Mouse (Mus musculus): ENCODE measurements around the gene Mettl5. TPM values are rescaled to one million over a fixed set of nuclear protein-coding genes. Genes with fewer than 3 reads are reported as not detected.
"Not testable (repeated sequence)": the region's sequence is repeated elsewhere in the genome, so short reads cannot be mapped to it uniquely, and the experiment has no call there.

Gene Mettl5
- polyA plus RNA-seq (2014; fragmentation: Nextera tagmentation; extraction: Ambion mirVana), result 41.6 and 41.7 TPM in 2 replicates

GRCm38 (mm10) chr2:69885451-69886305 is at the start of gene Mettl5:
Gene Mettl5, minus strand, starts transcription at chr2:69885615.
- no peaks in the 10 kb centered on the region for H3K27me3 ChIP-seq (ENCODE audit: control insufficient read depth, insufficient read depth, low read length)
- peak within 1 kb of the TSS; percentile 73 for H3K4me2 ChIP-seq (replicated peaks; ENCODE audit: low read depth, low read length)
- H3K9me3 ChIP-seq (ENCODE audit: control insufficient read depth, low read length), result no peaks in the 10 kb centered on the region
- H3K9ac ChIP-seq (ENCODE audit: low read depth, low read length), result peak within 1 kb of the TSS; percentile 87
- peak within 1 kb of the TSS; percentile 57 for H3K4me3 ChIP-seq (ENCODE audit: low read depth, low read length)
- H3K4me1 ChIP-seq (replicated peaks; ENCODE audit: control insufficient read depth, insufficient read depth, low read length), result no peaks in the 10 kb centered on the region
- peak; percentile 92 for ATAC-seq (ENCODE audit: low FRiP score)
- WGBS, result 2% methylated on average over 45 of the region's 45 CpGs
- no peak within 1 kb of the TSS for H3K27ac ChIP-seq (ENCODE audit: low read depth, low read length)
- DNase-seq (ENCODE audit: low spot score), result peak; percentile 90
- H3K36me3 ChIP-seq (ENCODE audit: control insufficient read depth, insufficient read depth, low read length), result no peaks in the 10 kb centered on the region

DNA sequence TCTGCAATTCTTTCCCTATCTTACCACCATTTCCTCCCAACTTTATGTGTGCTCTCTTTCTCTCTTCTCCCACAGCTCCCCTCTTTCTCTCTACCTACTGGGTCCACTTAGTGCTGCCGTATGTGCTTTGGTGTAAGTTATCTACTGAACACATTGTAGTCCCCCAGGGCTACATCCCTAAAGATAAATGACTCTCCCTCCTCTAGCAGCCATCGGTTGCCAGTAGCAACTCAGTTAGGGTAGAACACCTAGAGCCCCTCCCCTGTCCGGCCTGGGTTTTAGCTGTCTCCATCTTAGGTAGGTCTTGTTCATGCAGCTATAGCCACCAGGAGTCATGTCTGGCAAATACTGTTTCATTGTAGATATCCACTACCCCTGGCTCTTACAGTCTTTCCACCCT is 39.5 kb upstream of the Mettl5 start:
- Histone ChIP-seq H3K4me2 (replicated peaks; ENCODE audit: low read depth, low read length) (no peak overlapping the region), H3K27ac (ENCODE audit: low read depth, low read length) (no peak overlapping the region), H3K27me3 (ENCODE audit: control insufficient read depth, insufficient read depth, low read length) (no peaks in the 10 kb centered on the region), H3K36me3 (ENCODE audit: control insufficient read depth, insufficient read depth, low read length) (no peaks in the 10 kb centered on the region), H3K9ac (ENCODE audit: low read depth, low read length) (no peak overlapping the region), H3K9me3 (ENCODE audit: control insufficient read depth, low read length) (no peaks in the 10 kb centered on the region), H3K4me3 (ENCODE audit: low read depth, low read length) (no peak overlapping the region), H3K4me1 (replicated peaks; ENCODE audit: control insufficient read depth, insufficient read depth, low read length) (no peaks in the 10 kb centered on the region)
- DNase-seq (ENCODE audit: low spot score), result no peak
- WGBS, result 86% methylated on average over 3 of the region's 3 CpGs
- no peak for ATAC-seq (ENCODE audit: low FRiP score)

DNA sequence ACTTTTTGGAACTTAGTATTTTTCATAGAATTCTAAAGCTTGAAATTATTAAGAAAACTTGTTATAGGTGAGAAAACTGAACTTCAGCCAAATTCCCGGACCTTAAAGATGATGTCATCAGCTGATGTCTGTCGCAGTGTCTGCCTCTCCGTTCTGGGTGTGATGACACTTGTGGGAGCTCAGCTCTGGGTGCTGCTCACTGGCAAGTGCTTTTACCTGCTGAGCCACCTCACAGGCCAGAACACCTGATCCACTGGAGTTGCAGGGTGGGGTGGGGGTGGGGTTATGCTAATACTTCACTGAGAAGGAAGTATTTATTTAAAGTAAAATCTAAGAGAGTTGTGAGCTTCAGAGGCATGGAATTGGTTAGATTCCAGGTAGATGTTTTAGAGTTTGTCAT is 31.9 kb upstream of the Mettl5 start:
- H3K9me3 ChIP-seq (ENCODE audit: control insufficient read depth, low read length), result no peaks in the 10 kb centered on the region
- H3K9ac ChIP-seq (ENCODE audit: low read depth, low read length), result no peak overlapping the region
- H3K4me1 ChIP-seq (replicated peaks; ENCODE audit: control insufficient read depth, insufficient read depth, low read length), result no peaks in the 10 kb centered on the region
- no peaks in the 10 kb centered on the region for H3K36me3 ChIP-seq (ENCODE audit: control insufficient read depth, insufficient read depth, low read length)
- no peak overlapping the region for H3K27ac ChIP-seq (ENCODE audit: low read depth, low read length)
- H3K27me3 ChIP-seq (ENCODE audit: control insufficient read depth, insufficient read depth, low read length), result no peaks in the 10 kb centered on the region
- no peak overlapping the region for H3K4me3 ChIP-seq (ENCODE audit: low read depth, low read length)
- no peak for DNase-seq (ENCODE audit: low spot score)
- H3K4me2 ChIP-seq (replicated peaks; ENCODE audit: low read depth, low read length), result no peak overlapping the region
- WGBS, result 100% methylated on average over 3 of the region's 3 CpGs
- ATAC-seq (ENCODE audit: low FRiP score), result no peak

GRCm38 (mm10) chr2:69912801-69913200 is 27.4 kb upstream of the Mettl5 start:
- no peak overlapping the region for H3K9ac ChIP-seq (ENCODE audit: low read depth, low read length)
- no peak overlapping the region for H3K4me2 ChIP-seq (replicated peaks; ENCODE audit: low read depth, low read length)
- no peak overlapping the region for H3K4me3 ChIP-seq (ENCODE audit: low read depth, low read length)
- no peaks in the 10 kb centered on the region for H3K27me3 ChIP-seq (ENCODE audit: control insufficient read depth, insufficient read depth, low read length)
- H3K27ac ChIP-seq (ENCODE audit: low read depth, low read length), result no peak overlapping the region
- H3K4me1 ChIP-seq (replicated peaks; ENCODE audit: control insufficient read depth, insufficient read depth, low read length), result no peaks in the 10 kb centered on the region
- no peaks in the 10 kb centered on the region for H3K9me3 ChIP-seq (ENCODE audit: control insufficient read depth, low read length)
- DNase-seq (ENCODE audit: low spot score) (no peak), ATAC-seq (ENCODE audit: low FRiP score) (no peak)
- no peaks in the 10 kb centered on the region for H3K36me3 ChIP-seq (ENCODE audit: control insufficient read depth, insufficient read depth, low read length)
- WGBS, result 41% methylated on average over 2 of the region's 2 CpGs

GRCm38 (mm10) chr2:69907394-69907793 is 22.0 kb upstream of the Mettl5 start:
- 80% methylated on average over 4 of the region's 4 CpGs for WGBS
- DNase-seq (ENCODE audit: low spot score); H3K4me2 ChIP-seq (replicated peaks; ENCODE audit: low read depth, low read length); ATAC-seq (ENCODE audit: low FRiP score); H3K4me3 ChIP-seq (ENCODE audit: low read depth, low read length); H3K9me3 ChIP-seq (ENCODE audit: control insufficient read depth, low read length); H3K27me3 ChIP-seq (ENCODE audit: control insufficient read depth, insufficient read depth, low read length); H3K36me3 ChIP-seq (ENCODE audit: control insufficient read depth, insufficient read depth, low read length); H3K4me1 ChIP-seq (replicated peaks; ENCODE audit: control insufficient read depth, insufficient read depth, low read length); H3K27ac ChIP-seq (ENCODE audit: low read depth, low read length); H3K9ac ChIP-seq (ENCODE audit: low read depth, low read length): not testable (repeated sequence)

GRCm38 (mm10) chr2:69903541-69903940 is 18.1 kb upstream of the Mettl5 start:
- Histone ChIP-seq H3K27ac (ENCODE audit: low read depth, low read length) (no peak overlapping the region), H3K4me2 (replicated peaks; ENCODE audit: low read depth, low read length) (no peak overlapping the region), H3K36me3 (ENCODE audit: control insufficient read depth, insufficient read depth, low read length) (no peaks in the 10 kb centered on the region), H3K9me3 (ENCODE audit: control insufficient read depth, low read length) (no peaks in the 10 kb centered on the region), H3K27me3 (ENCODE audit: control insufficient read depth, insufficient read depth, low read length) (no peaks in the 10 kb centered on the region), H3K4me3 (ENCODE audit: low read depth, low read length) (no peak overlapping the region), H3K9ac (ENCODE audit: low read depth, low read length) (no peak overlapping the region), H3K4me1 (replicated peaks; ENCODE audit: control insufficient read depth, insufficient read depth, low read length) (peaks cover 2% of the 10 kb centered on the region; the same call in 1 of the 2 replicates)
- WGBS, result 94% methylated on average over 3 of the region's 3 CpGs
- no peak for ATAC-seq (ENCODE audit: low FRiP score)
- no peak for DNase-seq (ENCODE audit: low spot score)

GRCm38 (mm10) chr2:69897618-69898575 is 12.5 kb upstream of the Mettl5 start:
- Histone ChIP-seq H3K4me3 (ENCODE audit: low read depth, low read length) (peak overlapping the region; percentile 87), H3K36me3 (ENCODE audit: control insufficient read depth, insufficient read depth, low read length) (no peaks in the 10 kb centered on the region), H3K4me1 (replicated peaks; ENCODE audit: control insufficient read depth, insufficient read depth, low read length) (peaks cover 2% of the 10 kb centered on the region; the same call in 1 of the 2 replicates), H3K27ac (ENCODE audit: low read depth, low read length) (peak overlapping the region; percentile 87), H3K4me2 (replicated peaks; ENCODE audit: low read depth, low read length) (peak overlapping the region; percentile 88), H3K9ac (ENCODE audit: low read depth, low read length) (peak overlapping the region; percentile 94), H3K9me3 (ENCODE audit: control insufficient read depth, low read length) (no peaks in the 10 kb centered on the region), H3K27me3 (ENCODE audit: control insufficient read depth, insufficient read depth, low read length) (no peaks in the 10 kb centered on the region)
- under 1% methylated on average over 55 of the region's 55 CpGs for WGBS
- DNase-seq (ENCODE audit: low spot score) (peak; percentile 66), ATAC-seq (ENCODE audit: low FRiP score) (peak; percentile 71)

DNA sequence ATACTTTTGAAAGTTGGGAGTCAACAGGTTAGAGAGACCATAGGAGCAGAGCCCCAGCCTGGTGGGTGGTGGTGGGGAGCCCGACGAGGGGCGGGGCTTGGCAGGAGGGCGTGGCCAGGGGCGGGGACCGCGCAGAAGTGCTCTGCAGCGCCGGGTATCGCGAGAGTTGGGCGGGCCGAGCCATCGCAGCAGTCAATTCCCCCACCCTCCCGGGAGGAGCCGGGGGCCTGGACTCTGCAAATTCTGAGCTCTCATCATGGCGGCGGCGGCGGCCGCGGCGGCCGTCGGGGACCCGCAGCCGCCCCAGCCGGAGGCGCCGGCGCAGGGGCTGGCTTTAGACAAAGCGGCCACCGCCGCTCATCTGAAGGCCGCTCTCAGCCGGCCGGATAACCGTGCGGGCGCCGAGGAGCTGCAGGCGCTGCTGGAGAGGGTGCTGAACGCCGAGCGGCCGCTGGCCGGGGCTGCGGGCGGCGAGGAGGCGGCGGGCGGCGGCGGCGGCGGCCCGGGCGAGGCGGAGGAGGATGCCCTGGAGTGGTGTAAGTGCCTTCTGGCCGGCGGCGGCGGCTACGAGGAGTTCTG is 11.7 kb upstream of the Mettl5 start, which contains the start of gene Ubr3:
Gene Ubr3, plus strand, starts transcription at position 208 of the 579 bp plus-strand sequence.
- Histone ChIP-seq H3K9me3 (ENCODE audit: control insufficient read depth, low read length) (no peaks in the 10 kb centered on the region), H3K27ac (ENCODE audit: low read depth, low read length) (peak within 1 kb of the TSS; percentile 87), H3K36me3 (ENCODE audit: control insufficient read depth, insufficient read depth, low read length) (no peaks in the 10 kb centered on the region), H3K4me1 (replicated peaks; ENCODE audit: control insufficient read depth, insufficient read depth, low read length) (peaks cover 2% of the 10 kb centered on the region; the same call in 1 of the 2 replicates), H3K4me2 (replicated peaks; ENCODE audit: low read depth, low read length) (peak within 1 kb of the TSS; percentile 88), H3K27me3 (ENCODE audit: control insufficient read depth, insufficient read depth, low read length) (no peaks in the 10 kb centered on the region), H3K4me3 (ENCODE audit: low read depth, low read length) (peak within 1 kb of the TSS; percentile 87), H3K9ac (ENCODE audit: low read depth, low read length) (peak within 1 kb of the TSS; percentile 94)
- DNase-seq (ENCODE audit: low spot score) (peak; percentile 98), ATAC-seq (ENCODE audit: low FRiP score) (peak; percentile 97)
- under 1% methylated on average over 51 of the region's 65 CpGs for WGBS
